Mouse (Mus musculus) forelimb bud, embryonic 11.5 days (tissue): ENCODE results near the gene Ak9.

Experiments used
- DNase-seq: peaks from one replicate; pipeline ENCODE4 v3.0.0-alpha.2; 2012; ENCODE audit warnings: low read depth, low spot score

The Ak9 gene

DNA sequence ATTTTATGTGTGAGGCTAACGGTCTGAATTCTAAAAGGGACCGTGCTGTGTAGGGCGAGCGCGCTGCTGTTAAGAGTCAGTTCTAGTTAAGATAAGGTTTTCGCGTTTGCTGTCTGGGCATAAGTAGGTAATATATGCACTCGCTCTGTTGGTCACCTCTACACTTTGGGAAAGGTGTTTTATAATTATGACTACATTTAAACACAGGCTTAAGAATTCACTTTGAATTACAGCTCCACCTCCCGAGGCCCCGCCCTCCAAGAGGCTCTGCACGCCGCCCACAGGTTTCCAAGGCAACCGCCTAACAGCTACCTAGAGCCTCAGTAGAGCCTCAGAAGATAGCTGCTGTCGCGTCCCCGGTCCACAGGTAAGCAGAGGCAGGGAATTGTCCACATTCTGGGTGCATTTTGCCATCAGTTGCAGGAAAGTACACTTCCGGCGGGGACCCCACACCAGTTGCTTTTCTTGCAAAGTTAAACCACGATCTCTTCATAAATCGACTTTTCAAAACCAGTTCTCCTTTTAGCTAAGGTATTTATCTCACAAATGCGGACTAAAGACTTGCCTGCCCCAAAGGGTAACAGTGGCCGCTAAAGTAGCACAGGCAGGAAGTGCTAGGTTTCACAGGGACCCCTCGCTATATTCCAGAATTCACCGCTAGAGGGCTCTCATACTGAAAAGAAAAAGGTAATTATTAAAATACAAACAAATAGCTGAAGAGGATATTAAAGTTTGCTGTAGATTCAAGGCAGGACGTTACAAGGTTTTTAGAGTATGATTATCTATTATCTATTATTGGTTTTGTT, at the start of gene Ak9:
Gene Ak9, plus strand, starts transcription at position 342 of the 806 bp plus-strand sequence.
- DNase-seq = peak; percentile 83

DNA sequence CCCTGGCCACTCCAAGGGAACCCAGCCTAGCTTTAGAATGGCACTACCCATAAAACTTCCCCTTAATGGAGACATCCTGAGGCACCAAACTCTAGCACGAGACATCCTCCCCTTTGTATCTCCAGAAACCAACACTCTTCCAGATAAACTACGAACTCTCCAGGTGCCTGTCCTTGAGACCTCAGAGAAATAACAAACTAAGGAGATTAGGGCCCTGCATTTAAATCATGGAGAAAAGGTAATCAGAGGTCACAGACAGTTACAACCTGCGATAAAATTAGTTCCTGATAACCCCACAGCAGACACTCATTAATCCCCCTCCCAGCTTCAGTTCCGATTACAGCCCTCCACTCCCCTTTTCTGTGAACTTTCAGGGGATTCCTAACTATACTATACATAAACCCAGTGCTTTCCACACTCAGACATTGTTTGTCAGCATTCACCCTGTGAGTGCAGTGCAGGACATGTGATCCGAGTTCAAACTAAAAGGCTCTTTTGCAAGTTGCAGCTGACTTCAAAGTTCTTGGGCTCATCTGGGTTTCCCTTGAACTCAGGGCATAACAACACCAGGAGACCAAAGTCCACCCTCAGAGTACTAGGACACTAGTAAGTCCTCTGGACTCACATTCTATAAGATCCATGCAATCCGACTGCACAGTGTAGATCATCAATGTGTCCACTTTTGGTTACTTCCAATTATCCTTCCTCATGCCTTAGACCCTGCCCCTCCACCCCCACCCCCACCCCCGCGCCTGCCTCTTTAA, 43.4 kb upstream of the Ak9 start:
- no peak for DNase-seq

DNA sequence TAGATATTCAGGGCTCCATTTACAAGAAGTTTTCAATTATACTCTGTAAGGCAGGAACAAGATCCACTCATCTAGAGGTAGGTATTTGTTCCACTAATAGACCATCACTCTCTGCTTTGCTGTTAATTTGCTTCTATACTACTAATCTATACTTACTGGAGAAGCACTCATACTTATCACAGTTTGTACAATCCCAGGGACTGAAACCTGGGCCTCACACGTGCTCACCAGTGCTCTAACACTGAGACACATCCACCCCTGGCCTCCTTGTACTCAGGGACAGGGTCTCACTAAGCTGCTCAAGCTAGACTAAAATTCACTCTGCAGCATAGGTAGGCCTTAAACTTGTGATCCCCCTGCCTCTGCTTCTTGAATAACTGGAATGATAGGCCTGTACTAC, 42.6 kb upstream of the Ak9 start:
- DNase-seq = no peak

DNA sequence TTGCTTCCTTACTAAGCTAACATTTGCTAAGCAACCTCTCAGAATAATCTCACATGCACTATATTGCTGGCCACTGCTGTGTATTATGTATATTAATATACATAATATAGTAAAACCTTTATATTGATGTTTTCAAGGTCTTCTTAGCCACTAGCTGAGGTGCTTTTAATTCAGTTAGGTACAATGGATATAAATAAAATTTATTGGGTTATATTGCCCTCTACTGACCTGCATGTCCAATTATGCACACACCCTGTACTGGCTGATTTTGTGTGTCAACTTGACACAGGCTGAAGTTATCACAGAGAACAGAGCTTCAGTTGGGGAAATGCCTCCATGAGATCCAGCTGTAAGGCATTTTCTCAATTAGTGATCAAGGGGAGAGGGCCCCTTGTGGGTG, 41.9 kb upstream of the Ak9 start:
- no peak for DNase-seq

DNA sequence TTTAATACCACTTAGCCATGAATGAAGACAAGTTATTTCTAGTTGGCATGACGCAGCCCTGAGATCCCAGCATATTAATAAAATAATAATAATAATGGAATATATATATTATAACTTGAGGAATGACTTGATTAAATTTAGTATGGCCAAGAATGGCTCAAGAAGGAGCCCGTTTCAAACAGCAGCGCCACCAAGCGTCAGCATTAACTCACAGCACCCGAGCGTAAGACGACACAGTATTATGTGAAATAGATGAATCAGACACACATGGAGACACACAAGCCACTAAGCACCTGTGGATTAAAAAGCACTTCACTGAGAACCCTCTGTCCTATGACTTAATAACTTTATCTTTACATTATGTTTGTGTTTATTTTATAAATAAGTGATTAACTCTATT, 31.9 kb upstream of the Ak9 start:
- DNase-seq = no peak

DNA sequence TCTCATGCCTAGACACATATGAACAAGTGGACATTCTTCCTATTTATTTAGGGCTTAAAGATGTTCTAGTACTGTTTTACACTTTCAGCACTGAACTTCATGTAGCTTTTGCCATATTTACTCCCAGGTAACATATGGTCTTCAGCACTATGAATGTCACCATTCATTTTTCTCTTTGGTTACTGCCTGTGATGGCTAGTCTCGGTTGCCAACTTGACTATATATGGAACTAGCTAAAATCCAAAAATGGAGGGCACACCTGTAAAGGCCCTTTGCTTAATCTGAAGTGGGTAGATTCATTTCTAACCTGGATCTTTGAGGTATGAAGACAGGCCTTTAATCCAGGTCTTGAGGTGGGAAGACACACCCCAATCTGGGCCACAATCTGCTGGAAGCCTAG, 28.9 kb upstream of the Ak9 start:
- no peak for DNase-seq

DNA sequence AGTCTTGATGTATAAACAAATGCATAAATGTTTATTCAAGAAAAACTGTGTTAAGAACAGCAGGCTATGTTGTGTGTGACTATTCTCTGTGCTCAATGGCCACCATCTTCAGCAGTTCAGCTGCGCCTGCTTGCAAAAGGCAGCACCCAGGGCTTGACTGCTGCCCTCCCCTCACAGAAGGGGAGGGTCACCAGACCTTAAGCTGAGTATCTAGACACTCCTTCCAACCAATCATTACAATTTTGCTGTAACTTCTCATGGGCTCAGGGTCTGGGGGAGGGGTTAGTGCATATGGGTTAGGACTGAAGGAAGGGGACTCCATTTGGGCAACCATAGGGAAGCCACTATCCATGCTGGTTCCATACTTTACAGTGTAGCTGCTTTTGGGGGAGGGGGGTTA, 25.0 kb upstream of the Ak9 start:
- DNase-seq = no peak

DNA sequence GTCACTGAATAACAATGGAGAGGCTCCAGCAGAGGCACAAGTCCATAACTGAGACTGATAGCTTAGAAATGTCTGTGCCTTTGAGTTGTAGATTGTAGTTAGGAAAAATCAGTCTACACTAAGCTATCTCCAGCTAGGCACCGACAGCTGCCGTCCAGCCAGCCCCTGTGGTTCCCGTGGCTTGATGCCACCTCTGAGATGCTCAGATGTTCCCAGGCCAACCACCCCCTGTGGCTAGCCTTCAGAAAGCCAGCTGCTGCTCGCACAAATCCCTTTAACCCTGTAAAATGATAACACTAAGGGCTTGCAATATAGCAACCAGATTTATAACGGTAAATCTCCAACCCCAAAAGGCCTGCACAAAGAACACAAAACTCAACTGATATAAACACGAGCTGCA, 23.6 kb upstream of the Ak9 start:
- no peak for DNase-seq

DNA sequence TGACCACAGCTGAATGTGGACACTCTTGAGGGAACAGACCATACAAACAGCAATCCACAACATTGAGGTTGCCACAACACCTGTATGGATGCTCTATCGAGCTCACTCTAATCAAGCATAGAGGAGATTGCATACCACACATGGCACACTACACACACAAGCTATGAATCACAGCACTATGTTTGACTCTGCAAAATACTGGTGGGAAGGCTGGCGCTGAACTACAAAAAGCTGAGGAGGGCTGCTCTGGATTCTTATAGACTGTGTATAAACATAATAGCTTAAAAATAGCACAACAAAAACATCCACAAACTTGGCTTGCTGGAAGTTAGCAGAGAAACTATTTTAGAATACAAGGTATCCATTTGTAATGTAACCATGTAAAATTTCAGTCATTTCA, 23.0 kb upstream of the Ak9 start:
- DNase-seq = no peak

DNA sequence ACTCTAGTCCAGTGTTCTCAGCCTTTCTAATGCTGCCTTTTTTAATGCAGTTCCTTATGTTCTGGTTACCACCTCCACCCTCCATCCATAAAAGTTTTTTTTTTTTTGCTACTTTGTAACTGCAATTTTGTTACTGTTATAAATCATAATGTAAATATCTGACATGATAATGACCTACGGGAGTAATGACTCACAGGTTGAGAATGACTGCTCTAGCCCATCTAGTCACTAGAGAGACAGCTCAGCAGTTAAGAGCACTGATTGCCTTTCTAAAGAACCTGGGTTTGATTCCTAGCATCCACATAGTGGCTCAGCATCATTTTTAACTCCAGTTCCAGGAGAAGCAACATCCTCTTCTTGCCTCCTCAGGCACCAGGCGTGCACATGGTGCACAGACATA, 21.7 kb upstream of the Ak9 start:
- no peak for DNase-seq

DNA sequence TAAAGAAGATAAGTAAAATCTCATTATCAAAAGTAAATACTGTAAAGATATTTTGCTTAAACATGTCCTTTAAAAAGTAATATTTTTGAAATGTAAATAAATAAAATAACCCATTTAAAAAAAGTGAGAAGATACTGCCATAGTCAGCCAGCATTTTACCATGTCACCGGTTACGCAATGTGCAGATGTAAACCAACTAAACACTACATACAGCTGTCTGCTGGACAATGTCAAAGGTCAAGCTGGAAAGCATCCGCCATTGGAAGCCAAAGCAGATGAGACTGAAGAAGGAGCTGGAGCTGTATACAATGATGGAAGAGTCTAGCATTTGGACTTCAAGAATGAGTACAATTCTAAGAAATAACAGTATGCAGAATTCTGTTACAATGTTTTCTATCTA, 16.2 kb upstream of the Ak9 start:
- no peak for DNase-seq

DNA sequence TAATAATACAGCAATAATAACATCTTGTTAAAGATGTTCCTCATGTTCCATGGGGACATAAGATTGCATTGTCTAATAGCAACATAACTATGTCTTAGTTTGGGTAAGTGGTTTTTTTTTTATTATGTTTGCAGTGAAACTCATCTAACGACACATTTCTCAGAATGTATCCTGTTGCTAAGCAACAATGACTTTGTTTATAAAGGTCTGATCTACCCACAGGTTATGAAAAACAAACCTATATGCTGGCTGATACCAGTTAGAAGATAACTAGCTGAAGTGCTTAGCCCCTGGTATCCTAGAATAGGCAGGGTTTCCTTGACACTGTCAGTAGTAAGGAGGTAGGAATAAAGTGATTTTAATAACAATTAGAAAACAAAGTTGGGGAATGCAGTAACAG, 15.7 kb upstream of the Ak9 start:
- DNase-seq = no peak

DNA sequence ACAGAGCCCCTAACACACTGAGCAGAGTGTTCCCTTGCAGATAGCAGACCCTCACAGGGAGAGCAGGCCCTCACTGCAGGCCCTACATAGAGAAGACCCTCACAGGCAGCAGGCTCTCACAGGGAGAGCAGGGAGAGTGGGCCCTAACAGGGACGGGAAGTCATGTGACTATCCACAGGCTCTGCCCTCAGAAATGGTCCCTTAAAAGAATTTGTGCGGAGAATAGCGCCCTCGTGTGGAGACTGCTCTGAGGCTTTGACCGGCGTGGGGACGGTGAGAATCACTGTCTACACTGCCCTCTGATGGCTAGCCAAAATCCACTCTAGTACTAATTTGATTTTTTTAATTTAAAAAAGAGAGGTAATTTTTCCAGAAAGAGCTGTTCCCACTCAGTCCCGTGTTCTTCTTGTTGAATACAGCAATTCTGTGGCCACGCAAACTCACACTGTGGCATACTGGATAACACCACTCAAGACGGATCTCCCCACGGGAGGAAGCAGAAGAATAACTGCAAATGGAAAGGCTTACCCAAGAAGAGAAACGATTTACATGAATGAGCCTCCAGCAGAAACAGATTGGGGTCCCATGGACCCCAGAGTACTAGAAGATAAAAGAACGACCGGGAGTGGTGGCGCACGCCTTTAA, 14.9 kb upstream of the Ak9 start:
- DNase-seq = peak; percentile 92

DNA sequence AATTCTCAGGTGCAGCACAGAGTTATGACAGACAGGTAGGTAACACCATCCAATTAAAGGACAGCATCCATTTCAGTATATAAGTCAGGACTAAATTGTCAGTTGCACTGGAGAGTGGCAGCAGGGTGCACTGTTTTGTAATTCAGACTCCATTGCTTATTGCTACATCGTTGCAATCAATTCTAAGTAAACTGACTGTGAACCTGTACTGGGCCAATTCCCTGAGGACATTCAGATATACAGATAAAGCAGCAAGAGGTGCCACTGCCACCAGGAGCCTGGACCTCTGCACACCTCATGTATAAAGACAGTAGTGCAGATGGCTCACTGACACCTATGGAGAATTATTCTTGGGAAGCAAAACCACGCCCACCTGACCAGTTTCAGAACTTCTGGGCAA, 12.8 kb upstream of the Ak9 start:
- DNase-seq = no peak

DNA sequence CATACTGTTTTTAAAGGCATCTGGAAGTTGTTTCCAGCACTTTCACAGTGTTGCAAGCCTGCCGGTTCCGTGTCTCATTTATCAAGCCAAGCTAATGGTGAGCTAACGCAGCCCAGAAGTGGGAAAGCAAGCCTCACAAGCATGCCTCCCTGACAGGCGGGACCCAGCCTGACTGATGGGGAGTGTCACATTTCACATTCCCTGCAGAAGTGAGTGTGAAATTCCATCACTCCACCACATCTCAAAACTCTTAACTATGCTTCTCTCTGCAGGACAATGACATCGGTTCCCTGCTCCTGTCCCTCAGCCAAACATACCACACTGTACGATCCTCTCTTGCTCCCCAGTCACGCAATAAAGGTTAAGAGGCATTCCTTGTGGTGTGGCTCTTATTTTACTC, 10.8 kb upstream of the Ak9 start:
- DNase-seq = peak; percentile 89

DNA sequence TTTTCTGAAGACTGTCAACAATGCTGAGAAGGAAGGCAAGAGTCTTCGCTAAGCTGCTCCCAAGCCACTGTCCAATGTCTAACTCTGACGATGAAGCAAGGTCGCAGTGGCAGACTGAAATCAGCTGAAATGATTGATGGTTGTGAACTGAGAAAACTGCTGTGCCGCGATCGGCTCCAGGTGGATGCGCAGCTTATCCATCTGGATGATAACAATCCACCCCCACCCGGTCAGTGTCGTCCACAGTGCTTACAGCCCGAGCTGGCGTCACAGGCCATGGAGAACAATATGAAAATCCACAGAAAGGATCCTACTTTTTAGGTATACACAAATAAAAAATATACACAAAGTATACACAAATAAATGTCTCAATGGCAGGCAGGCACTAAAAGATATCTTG, 9.0 kb upstream of the Ak9 start:
- no peak for DNase-seq

DNA sequence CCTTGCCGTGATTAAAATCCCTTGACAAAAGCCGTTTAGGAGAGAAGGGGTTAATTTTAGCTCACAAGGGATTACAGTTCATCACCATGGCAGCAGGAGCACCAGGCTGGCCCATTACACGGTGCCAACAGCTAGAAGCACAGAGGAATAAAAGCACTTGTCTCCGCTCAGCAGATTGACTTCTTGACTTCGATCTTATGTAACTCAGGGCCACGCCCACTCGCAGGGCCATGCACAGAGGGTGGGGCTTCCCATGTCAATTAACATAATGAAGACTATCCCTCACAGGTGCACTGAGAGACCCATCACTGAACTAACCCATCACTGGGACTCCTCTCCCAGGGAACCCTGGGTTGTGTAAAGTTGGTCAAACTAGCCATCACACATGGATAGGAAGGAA, 8.6 kb upstream of the Ak9 start:
- DNase-seq = no peak

DNA sequence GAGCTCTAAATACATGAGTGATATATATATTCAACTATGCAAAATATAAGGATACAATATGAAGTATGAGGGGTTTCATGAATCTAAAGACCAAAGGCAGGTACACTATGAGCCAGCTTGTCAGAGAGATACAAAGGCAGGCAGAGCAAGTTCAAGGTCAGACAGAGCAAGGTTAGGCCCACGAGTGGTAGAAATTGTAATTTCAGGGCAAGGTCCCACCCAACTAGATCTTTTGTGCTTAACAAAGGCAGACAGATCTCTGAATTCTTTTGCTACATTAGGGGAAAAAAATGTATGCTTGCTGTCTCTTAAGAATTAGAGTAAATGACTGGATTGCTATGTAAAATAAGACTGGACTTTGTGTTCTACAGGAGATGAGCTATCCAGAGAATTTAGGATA, 3.6 kb upstream of the Ak9 start:
- DNase-seq = no peak

DNA sequence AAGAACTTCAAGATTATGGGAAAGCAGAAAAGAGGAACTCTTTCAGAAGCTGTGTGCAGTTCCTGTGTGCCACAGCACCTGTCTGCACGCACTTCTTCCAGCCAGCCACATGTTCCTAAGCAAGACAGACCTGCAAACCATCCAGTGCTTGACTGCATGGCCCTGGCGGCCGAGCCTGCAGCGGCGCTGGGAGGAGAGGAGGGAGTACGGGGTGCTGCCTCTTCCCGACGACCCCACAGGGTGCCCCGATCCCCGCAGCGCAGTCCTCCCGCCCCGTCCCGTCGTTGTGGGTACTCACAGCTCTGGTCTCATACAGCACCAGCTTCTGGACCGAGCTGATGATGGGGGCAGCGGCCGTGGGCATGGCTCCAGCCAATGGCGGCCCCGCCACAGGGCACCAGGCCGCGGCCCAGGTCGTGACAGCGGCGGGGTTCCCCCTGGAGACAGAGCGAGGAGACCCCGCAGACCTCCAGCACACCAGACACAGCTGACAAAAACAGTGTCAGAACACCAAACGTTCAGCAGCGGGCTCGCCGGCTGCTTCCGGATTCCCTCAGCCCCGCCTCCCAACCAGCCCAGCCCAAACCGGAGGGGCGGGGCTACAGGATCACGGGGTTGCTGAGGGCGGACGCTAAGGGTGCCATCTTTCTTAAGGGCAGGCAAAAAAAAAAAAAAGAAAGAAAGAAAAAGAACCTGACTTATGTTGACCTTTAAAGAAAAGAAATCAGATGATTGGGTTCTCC, 920 bp upstream of the Ak9 start, which contains the start of gene Fig4:
Gene Fig4, minus strand, starts transcription at position 572 of the 743 bp plus-strand sequence.
- peak; percentile 88 for DNase-seq

DNA sequence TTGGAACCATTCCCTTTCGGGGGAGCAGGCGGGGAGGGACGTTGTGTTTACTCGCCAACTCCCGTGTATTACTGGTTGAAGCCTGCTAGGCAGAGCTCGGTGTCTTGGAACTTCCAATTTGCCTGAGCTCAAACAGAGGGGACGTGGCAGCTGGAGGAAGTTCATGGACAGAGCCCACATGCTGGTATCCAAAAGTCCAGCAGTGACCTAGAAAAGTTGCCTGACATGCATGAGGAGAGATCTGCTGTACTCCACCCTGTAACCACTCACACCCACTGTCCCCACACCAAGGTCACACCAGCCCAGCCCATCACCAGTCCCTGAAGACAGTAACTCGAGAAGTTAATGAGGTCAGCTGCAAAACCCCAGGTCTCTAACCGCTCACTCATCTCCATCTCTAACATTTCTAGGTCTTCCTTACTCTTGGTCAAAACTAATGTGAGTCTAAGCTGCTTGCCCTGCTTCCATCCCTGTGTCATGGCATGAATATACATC, 1.2 kb downstream of the Ak9 start:
- no peak for DNase-seq

DNA sequence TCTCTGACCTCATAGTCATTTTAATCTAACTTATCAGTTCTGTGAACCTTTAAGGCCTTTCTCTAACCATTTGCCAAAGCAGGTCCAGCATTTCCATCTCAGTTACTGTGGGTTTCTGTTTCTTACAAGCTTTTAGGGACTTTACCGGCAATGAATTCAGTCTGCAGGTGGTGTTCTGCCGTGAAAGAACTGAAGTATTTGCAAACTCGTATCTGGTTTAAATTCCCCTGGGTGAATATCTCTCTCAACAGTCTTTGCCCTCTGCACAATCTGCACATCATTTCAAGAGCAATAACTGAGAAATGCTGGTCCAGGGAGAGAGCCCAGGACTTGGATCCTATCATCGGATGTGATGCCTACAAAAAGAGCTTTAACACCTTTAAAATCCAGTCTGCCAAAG, 4.4 kb downstream of the Ak9 start:
- DNase-seq = no peak

DNA sequence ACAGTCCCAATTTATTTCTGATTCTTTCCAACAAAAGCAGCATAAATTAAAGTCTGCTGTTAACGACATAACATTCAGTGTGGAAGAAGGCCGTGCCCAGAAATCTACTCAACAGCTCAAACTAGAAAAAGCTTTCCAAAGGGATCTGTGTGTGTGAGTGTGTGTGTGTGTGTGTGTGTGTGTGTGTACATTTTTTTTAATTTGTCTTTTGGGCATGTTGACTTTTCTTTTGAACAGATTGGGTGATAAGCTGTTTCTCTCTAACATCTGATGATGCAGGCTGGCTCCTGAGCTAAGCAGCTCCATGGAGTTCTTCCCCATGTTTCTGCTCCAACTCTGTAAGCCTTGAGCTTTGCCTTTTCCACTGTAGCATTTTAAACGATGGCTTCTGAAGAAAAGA, 12.1 kb downstream of the Ak9 start:
- no peak for DNase-seq
